Mouse (Mus musculus) midbrain, embryonic 11.5 days (tissue): Measurements from ENCODE around the gene Ubqln1. TPM values are rescaled to one million over a fixed set of nuclear protein-coding genes. Genes with fewer than 3 reads are reported as not detected.

Source experiments
- ATAC-seq: fragments of 200-750 bp; cut with Nextera tagmentation; 2 replicates; pipeline ENCODE4 v1.8.0; 2017; ENCODE audit warnings: moderate TSS enrichment, moderate library complexity; ENCODE audit not compliant: low FRiP score
- DNase-seq: peaks from one replicate; pipeline ENCODE4 v3.0.0; 2015; ENCODE audit warnings: low spot score; ENCODE audit errors: missing footprints
- H3K27ac ChIP-seq: fragments of 300-500 bp; sonication (generic); 2 replicates; pipeline ENCODE4 v1.5.1; 2014; ENCODE audit warnings: low read depth, low read length
- H3K27me3 ChIP-seq: fragments of 300-500 bp; sonication (generic); 2 replicates; pipeline ENCODE4 v1.6.1; 2014; ENCODE audit warnings: mild to moderate bottlenecking, low read length, moderate library complexity, mixed read lengths; ENCODE audit not compliant: control insufficient read depth, insufficient read depth
- H3K36me3 ChIP-seq: fragments of 300-500 bp; sonication (generic); 2 replicates; pipeline ENCODE4 v1.6.1; 2014; ENCODE audit warnings: mild to moderate bottlenecking, low read length, moderate library complexity, mixed read lengths; ENCODE audit not compliant: control insufficient read depth, insufficient read depth
- H3K4me1 ChIP-seq: fragments of 300-500 bp; sonication (generic); 2 replicates; pipeline ENCODE4 v1.6.1; 2014; ENCODE audit warnings: low read length; ENCODE audit not compliant: control insufficient read depth, insufficient read depth
- H3K4me2 ChIP-seq: fragments of 300-500 bp; sonication (generic); 2 replicates; pipeline ENCODE4 v1.6.1; 2014; ENCODE audit warnings: mild to moderate bottlenecking, moderate library complexity
- H3K4me3 ChIP-seq: fragments of 300-500 bp; sonication (generic); 2 replicates; pipeline ENCODE4 v1.5.1; 2014; ENCODE audit warnings: low read depth, low read length
- H3K9ac ChIP-seq: fragments of 300-500 bp; sonication (generic); 2 replicates; pipeline ENCODE4 v1.6.1; 2014; ENCODE audit warnings: low read length
- H3K9me3 ChIP-seq: fragments of 300-500 bp; sonication (generic); 2 replicates; pipeline ENCODE4 v1.6.1; 2016; ENCODE audit warnings: low read length; ENCODE audit not compliant: control insufficient read depth
- WGBS: fragments of 180-500 bp; shearing (Covaris S2); extraction: QIAGEN DNeasy Blood & Tissue Kit; methylation state at CpG from one replicate; pipeline ENCODE4 v1.1.7; 2014; 5-methylcytosine and 5-hydroxymethylcytosine counted together
- polyA plus RNA-seq: library from polyadenylated mRNA; unstranded; fragments of >200 nt; fragmentation: Nextera tagmentation; extraction: Ambion mirVana; gene quantifications from 2 replicates; pipeline ENCODE4 v1.2.1, GENCODE M21; 2014

Ubqln1 gene
- polyA plus RNA-seq, 1 experiment from 2014 or later: 155 TPM

DNA sequence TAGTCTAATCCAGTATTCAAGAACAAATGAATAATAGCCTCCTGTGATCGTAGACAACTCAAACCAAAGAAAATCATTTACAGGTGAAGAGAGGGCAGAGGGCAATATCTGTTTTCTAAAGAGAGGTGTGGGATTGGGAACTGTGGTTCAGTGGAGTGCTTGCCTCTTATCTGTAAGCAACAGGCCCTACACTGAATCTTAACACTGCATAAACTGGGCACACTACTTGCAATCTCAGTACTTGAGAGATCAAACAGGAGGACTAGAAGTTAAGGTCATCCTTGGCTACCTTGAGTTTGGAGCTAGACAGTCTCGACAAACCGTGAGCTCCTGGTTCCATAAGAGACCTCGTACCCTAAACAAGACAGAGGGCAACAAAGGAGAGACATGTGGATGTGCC, 9.4 kb downstream of the Ubqln1 start:
- no peaks in the 10 kb centered on the region for H3K9me3 ChIP-seq
- no peaks in the 10 kb centered on the region for H3K27me3 ChIP-seq
- ATAC-seq: no peak
- no peak for DNase-seq
- H3K27ac ChIP-seq: no peak overlapping the region
- H3K36me3 ChIP-seq: no peaks in the 10 kb centered on the region
- no peaks in the 10 kb centered on the region for H3K4me1 ChIP-seq
- 95% methylated on average over 4 of the region's 4 CpGs for WGBS
- no peak overlapping the region for H3K4me3 ChIP-seq
- no peak overlapping the region for H3K4me2 ChIP-seq
- no peak overlapping the region for H3K9ac ChIP-seq

DNA sequence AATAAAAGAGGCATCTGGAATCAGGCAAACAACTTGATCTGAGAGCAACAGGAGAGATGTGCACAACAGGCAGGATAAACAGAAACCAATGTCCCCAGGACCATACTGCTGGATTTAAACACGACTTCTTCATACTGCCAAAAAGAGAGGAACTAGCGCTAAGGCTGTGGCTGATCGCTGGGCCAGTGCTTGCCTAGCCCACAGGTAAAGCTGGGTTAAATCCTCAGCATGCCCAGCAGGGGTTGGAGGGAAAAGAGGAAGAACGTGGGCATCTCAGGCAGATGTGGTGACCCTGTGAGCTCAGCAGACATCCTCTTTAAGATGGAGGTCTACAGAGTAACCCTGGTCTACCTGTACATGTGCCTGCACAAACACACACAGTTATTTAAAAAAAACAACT, 10.5 kb downstream of the Ubqln1 start:
- Histone ChIP-seq H3K4me1 (no peaks in the 10 kb centered on the region), H3K4me3 (no peak overlapping the region), H3K4me2 (no peak overlapping the region), H3K27me3 (no peaks in the 10 kb centered on the region), H3K9me3 (no peaks in the 10 kb centered on the region), H3K9ac (no peak overlapping the region), H3K27ac (no peak overlapping the region), H3K36me3 (no peaks in the 10 kb centered on the region)
- 70% methylated on average over 4 of the region's 4 CpGs for WGBS
- DNase-seq (no peak), ATAC-seq (no peak)

DNA sequence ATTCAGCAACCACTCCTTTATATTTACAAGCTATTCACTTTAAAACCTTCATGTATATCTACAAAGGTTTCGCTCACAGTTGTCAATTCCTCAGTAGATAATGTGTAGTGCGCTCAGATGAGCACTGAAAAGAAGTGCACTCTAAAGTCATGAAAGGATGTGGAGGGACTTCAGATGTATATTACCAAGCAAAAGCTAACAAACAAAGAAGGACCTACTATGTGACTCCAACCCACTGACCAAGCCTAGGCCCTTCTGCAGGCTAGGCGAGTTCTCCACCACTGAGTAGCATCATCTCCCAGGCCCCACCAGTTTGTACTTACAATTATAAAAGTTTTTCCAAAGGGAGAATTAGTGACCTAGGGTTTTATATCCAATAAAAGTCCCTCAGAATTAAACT, 11.3 kb downstream of the Ubqln1 start:
- Histone ChIP-seq H3K4me3 (no peak overlapping the region), H3K4me2 (no peak overlapping the region), H3K4me1 (no peaks in the 10 kb centered on the region), H3K9me3 (no peaks in the 10 kb centered on the region), H3K36me3 (no peaks in the 10 kb centered on the region), H3K9ac (no peak overlapping the region), H3K27me3 (no peaks in the 10 kb centered on the region), H3K27ac (no peak overlapping the region)
- no peak for DNase-seq
- 92% methylated on average over 3 of the region's 3 CpGs for WGBS
- no peak for ATAC-seq

DNA sequence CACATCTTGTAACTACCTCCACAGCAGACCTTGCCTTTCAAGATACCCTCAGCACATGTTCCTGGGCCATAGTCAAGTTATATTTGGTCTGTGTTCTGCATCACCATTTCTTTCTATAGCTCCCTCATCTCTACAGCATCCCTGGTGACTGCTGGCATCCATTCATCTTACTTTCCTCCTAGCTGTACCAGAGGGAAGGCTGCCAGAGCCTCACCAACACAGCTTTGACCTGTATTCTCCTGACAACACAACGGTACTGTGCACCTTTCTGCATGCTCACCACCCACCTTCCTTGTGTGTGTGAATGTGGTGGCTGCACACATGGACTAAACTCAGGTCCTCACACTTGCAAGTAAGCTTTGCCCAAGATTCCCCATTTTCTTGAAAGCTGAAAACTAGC, 12.6 kb downstream of the Ubqln1 start:
- DNase-seq (no peak), ATAC-seq (no peak)
- 86% methylated on average over 1 of the region's 1 CpGs for WGBS
- Histone ChIP-seq H3K27me3 (no peaks in the 10 kb centered on the region), H3K36me3 (no peaks in the 10 kb centered on the region), H3K4me1 (no peaks in the 10 kb centered on the region), H3K4me3 (no peak overlapping the region), H3K27ac (no peak overlapping the region), H3K4me2 (no peak overlapping the region), H3K9me3 (no peaks in the 10 kb centered on the region), H3K9ac (no peak overlapping the region)

DNA sequence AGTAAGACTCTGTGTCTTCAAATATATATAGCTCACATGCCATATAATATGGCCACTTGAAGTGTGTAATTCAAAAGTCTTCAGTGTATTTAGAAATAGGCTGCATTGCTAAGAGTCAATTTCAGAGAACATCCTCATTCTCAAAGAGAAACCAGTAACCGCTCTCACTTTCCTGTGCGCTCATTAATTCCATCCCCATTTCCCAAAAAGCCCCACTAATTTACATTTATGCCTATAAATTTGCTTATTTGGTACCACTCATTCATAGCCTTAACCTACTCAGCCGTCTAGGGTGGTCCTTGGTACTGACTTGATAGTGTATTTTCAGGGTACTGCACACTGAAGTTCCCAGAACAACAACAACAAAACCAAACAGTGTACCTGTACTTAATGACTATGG, 13.5 kb downstream of the Ubqln1 start:
- Histone ChIP-seq H3K36me3 (no peaks in the 10 kb centered on the region), H3K9me3 (no peaks in the 10 kb centered on the region), H3K4me1 (no peaks in the 10 kb centered on the region), H3K4me3 (no peak overlapping the region), H3K4me2 (no peak overlapping the region), H3K27me3 (no peaks in the 10 kb centered on the region), H3K9ac (no peak overlapping the region), H3K27ac (no peak overlapping the region)
- ATAC-seq (no peak), DNase-seq (no peak)
- WGBS: 96% methylated on average over 3 of the region's 3 CpGs

DNA sequence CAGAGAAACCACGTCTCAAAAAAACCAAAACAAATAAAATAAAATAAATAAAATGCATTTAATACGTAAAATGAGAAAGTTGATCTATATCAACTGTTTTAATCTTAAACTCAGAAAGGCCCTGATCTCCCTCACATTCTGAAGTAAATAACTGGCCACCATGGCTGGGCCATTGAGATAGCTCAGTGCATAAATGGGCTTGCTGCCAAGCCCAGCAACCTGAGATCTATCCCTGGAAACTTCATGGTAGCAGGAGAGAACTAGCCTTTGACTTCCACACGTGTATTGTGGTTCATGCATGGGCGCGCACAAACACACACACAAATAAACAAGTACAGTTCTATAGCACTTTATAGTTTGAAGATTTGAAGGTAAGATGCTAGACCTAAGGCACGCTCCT, 14.1 kb downstream of the Ubqln1 start:
- Histone ChIP-seq H3K9ac (no peak overlapping the region), H3K27me3 (no peaks in the 10 kb centered on the region), H3K9me3 (no peaks in the 10 kb centered on the region), H3K4me1 (no peaks in the 10 kb centered on the region), H3K4me3 (no peak overlapping the region), H3K4me2 (no peak overlapping the region), H3K27ac (no peak overlapping the region), H3K36me3 (no peaks in the 10 kb centered on the region)
- DNase-seq: no peak
- WGBS: 89% methylated on average over 6 of the region's 6 CpGs
- no peak for ATAC-seq

DNA sequence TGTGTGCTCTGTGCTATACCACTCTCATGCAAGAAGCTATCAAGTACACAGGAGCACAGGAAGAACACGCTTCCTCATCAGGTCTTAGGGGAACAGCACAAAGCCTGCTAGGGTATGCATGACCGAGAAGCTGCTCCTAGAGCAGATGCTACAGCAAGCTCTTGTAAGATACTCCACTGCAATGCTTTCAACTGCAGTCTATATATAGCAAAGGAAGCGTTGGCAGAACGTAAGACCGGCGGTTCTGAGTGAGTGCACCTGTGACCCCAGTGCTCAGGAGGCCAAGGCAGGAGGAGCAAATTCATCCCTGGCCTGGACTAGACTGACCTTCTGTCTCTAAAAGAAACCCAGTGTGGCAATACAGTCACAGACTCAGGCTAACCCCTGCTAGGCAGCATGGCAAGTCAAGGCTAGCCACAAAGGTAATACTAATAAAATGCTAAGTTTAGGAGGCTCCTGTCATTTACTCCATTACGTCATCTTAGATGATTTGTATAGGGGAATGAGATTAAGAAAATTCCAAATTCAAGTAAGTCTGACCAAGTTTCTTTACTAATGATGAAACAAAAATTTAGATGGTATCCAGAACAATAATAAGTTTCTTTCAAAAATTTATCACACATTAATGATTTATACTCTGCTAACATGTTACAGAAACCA, 17.3 kb downstream of the Ubqln1 start:
- H3K9ac ChIP-seq: no peak overlapping the region
- H3K36me3 ChIP-seq: peaks cover 3% of the 10 kb centered on the region
- no peaks in the 10 kb centered on the region for H3K27me3 ChIP-seq
- 91% methylated on average over 7 of the region's 7 CpGs for WGBS
- H3K4me1 ChIP-seq: no peaks in the 10 kb centered on the region
- H3K4me3 ChIP-seq: no peak overlapping the region
- H3K4me2 ChIP-seq: no peak overlapping the region
- no peak for ATAC-seq
- no peaks in the 10 kb centered on the region for H3K9me3 ChIP-seq
- H3K27ac ChIP-seq: no peak overlapping the region
- peak; percentile 51 for DNase-seq

DNA sequence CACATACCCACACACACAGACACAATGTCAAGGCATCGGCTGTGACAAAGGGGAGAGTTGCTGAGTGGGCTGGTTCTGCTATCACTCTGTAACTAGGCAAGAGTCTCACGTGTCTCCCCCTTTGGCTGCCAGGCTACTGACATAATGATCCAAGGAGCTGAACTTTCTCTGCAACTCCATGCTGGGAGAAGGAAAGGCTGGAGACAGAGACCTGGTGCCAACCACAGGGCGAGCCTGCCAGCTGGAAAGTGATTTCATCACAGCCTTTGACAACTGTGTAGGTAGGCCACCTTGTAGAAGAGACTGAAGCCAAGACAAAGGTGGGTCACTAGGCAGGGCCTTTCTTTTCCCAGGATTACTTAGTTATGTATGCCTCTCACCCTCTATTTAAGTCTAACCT, 18.2 kb downstream of the Ubqln1 start:
- Histone ChIP-seq H3K27ac (no peak overlapping the region), H3K4me1 (no peaks in the 10 kb centered on the region), H3K9ac (no peak overlapping the region), H3K9me3 (no peaks in the 10 kb centered on the region), H3K4me3 (no peak overlapping the region), H3K36me3 (peaks cover 3% of the 10 kb centered on the region), H3K27me3 (no peaks in the 10 kb centered on the region), H3K4me2 (no peak overlapping the region)
- WGBS: 85% methylated on average over 3 of the region's 3 CpGs
- DNase-seq: peak; percentile 37
- ATAC-seq: no peak

DNA sequence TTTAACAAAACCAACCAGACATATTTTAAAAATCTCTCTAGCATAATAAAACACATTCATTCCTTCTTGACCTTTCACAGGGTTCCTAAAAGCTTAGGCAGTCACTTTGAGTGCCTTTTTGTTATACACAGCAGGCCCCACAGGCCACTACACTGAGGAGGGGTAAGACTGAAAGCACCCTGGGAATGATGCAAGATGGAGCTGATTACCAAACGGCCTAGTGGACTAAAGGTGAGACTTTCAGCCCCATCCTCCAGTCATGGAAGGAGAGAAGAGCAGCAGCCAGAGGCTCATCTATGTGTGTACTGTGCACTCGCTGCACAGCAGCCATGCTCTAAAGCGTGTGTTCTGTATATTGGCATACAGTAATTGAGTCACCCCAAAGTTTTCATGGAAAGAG, 20.5 kb downstream of the Ubqln1 start:
- no peak overlapping the region for H3K27ac ChIP-seq
- H3K9ac ChIP-seq: no peak overlapping the region
- no peak overlapping the region for H3K4me2 ChIP-seq
- DNase-seq (peak; percentile 69), ATAC-seq (no peak)
- H3K36me3 ChIP-seq: peaks cover 15% of the 10 kb centered on the region
- H3K9me3 ChIP-seq: no peaks in the 10 kb centered on the region
- H3K27me3 ChIP-seq: no peaks in the 10 kb centered on the region
- no peak overlapping the region for H3K4me3 ChIP-seq
- H3K4me1 ChIP-seq: no peaks in the 10 kb centered on the region
- WGBS: 85% methylated on average over 3 of the region's 3 CpGs
